Mouse (Mus musculus) testis, adult 2 months (tissue): ENCODE data around the gene Ppp1r16b.

Experiments
- CTCF ChIP-seq: fragments of 200-500 bp; IDR thresholded peaks from 2 replicates; pipeline ENCODE4 v1.5.1; 2012; ENCODE audit warnings: low read depth, mild to moderate bottlenecking, inconsistent platforms, low read length, moderate library complexity; ENCODE audit not compliant: control insufficient read depth, insufficient read depth, insufficient replicate concordance
- POLR2A ChIP-seq: fragments of 200-500 bp; IDR thresholded peaks from 2 replicates; pipeline ENCODE4 v1.6.1; 2012; ENCODE audit warnings: low read depth, mild to moderate bottlenecking, inconsistent platforms, low read length, moderate library complexity; ENCODE audit not compliant: control insufficient read depth

GRCm38 (mm10) chr2:158684910-158685309, 19.7 kb downstream of the Ppp1r16b start:
- TF ChIP-seq POLR2A (no peak), CTCF (no peak)
